Mouse (Mus musculus) lung, adult 2 months (tissue): Measurements from ENCODE around the gene Mogs. TPM values are rescaled to one million over a fixed set of nuclear protein-coding genes. Genes with fewer than 3 reads are reported as not detected.

ENCODE experiments used
- DNase-seq: peaks from one replicate; pipeline ENCODE4 v3.0.0; 2022
- H3K4me1 ChIP-seq: fragments of 200-500 bp; 2 replicates; pipeline ENCODE4 v1.6.1; 2011; ENCODE audit warnings: low read length; ENCODE audit not compliant: control insufficient read depth, insufficient read depth
- H3K4me3 ChIP-seq: fragments of 200-500 bp; replicated peaks from 2 replicates; pipeline ENCODE3; 2011; ENCODE audit warnings: low read depth, mild to moderate bottlenecking, control low read depth, low read length; ENCODE audit errors: extremely low read depth
- CTCF ChIP-seq: fragments of 200-500 bp; IDR thresholded peaks from 2 replicates; pipeline ENCODE4 v1.5.1; 2011; ENCODE audit warnings: mild to moderate bottlenecking, low read length, control low read depth; ENCODE audit not compliant: insufficient read depth
- POLR2A ChIP-seq: fragments of 200-500 bp; IDR thresholded peaks from 2 replicates; pipeline ENCODE4 v1.6.1; 2011; ENCODE audit warnings: low read depth, mild to moderate bottlenecking, control low read depth, low read length, borderline replicate concordance; ENCODE audit errors: extremely low read depth
- WGBS: fragments of 180-500 bp; shearing (Covaris S2); methylation state at CpG from one replicate; pipeline ENCODE4 v1.1.7; 2018; 5-methylcytosine and 5-hydroxymethylcytosine counted together
- polyA plus RNA-seq: library from polyadenylated mRNA; depleted of rRNA; stranded (reverse); fragments of >200 nt; gene quantifications from 2 replicates; pipeline ENCODE4 v1.2.3, GENCODE M21; 2012

Mogs gene
- polyA plus RNA-seq, 1 experiment = 40.6 TPM

DNA sequence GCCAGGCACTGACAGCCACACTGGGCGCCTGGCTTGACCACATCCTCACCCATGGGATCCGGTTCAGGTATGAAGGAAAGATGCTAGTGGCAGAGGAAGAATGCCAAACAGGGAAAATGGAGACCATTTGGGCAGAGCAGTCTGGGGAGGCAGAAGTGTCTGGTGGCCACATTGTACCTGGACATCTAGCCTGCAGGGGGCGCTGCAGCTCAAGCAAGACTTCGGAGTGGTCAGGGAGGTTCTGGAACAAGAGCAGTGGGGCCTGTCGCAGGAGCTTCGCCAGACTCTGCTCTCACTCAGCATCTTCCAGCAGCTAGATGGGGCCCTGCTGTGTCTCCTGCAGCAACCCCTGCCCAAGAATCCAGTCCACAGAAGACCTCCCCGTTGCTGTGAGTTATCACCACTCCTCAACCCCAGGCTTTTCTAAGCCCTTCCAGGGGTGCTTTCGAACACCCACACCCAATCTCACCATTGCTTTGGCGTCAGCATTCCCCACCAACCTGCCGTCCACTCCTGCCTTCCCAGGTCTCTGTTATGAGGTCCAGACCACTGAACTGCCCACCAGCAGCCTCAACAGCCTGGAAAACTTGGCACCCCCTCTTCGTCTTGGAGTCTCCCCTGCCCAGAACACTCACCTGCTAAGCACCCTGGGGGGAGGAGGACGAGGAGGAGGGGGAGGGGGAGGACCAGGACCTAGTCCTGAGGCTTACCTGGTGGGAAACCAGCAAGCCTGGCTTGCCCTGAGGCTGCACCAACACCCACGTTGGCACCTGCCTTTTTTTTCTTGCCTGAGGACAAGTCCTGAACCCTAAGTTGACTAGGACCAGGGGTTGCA, 7.5 kb upstream of the Mogs start:
- Histone ChIP-seq H3K4me1 (peaks cover under 1% of the 10 kb centered on the region; the same call in 1 of the 2 replicates), H3K4me3 (no peak overlapping the region)
- peak; percentile 73 for DNase-seq
- 37% methylated on average over 13 of the region's 13 CpGs for WGBS
- TF ChIP-seq CTCF (peak; percentile 78), POLR2A (no peak)

DNA sequence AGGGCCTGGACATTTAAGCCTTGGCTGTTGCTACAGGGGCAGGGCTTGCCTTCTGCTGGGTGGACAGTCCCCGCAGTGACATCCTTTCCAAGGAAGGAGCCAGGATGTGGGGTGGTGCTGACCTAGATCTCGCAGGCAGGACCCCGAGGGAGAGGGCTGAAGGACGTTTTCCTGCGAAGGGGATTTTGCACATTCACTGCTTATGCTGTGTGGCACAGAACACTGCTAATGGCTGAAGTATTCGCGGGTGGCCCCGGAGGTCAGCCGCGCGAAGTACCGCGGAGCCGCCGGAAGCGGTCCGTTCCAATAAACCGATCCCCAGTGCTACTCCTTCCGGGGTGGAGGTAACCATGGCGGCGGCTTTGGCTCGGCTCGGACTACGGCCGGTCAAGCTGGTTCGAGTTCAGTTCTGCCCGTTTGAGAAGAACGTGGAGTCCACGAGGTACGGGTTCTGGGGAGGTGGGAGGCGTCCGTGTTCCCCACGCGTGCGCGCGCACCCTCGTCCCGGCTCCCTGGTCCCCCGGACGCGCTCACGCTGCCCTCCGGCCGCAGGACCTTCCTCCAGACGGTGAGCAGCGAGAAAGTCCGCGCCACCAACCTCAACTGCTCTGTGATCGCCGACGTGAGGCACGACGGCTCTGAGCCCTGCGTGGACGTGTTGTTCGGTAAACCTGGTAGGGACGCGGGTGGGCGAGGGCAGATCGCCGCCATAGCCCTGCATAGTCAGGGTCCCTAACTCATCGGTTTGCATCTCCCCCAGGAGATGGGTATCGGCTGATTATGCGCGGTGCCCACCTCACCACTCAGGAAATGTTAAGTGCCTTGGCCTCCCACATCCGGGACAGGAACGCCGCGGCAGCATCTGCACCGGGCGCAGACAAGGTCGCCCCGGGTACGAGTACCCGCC, 6.3 kb upstream of the Mogs start, which contains the start of gene Mrpl53:
Mrpl53 (plus strand) TSS at position 279 of the 907 bp plus-strand sequence.
- DNase-seq = peak; percentile 85
- TF ChIP-seq POLR2A (peak; percentile 88; the same call in 1 of the 2 replicates), CTCF (no peak)
- Histone ChIP-seq H3K4me1 (no peaks in the 10 kb centered on the region), H3K4me3 (peak within 1 kb of the TSS; percentile 76)
- WGBS = under 1% methylated on average over 76 of the region's 76 CpGs

DNA sequence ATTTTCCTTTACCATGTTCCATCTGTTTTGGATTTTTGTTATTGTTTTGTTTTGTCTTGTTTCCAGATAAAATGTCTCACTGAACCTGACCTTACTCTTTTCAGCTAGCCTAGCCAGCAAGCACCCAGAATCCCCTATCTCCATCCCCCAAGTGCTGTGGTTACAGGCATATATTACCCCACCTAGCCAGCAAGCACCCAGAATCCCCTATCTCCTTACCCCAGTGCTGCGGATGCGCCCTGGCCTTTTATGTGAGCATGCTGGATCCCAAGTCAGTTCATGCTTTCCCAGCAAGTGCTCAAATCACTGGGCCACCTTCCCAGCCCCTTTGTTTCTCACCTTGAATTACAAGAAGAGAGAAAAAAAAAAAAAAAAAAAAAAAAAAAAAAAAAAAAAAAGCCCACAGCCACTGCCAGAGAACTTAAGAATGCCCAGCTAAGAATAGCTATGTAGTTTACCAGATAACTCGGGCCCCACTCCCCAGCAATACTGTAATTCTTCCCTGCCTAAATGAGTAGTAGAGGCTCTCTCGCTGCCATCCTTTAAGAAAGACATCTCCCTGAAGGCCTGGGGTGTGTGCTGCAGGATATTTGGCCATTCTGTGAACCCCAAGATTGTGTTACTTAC, 3.7 kb upstream of the Mogs start:
- Histone ChIP-seq H3K4me3 (no peak overlapping the region), H3K4me1 (peaks cover 3% of the 10 kb centered on the region; the same call in 1 of the 2 replicates)
- WGBS = 88% methylated on average over 4 of the region's 4 CpGs
- TF ChIP-seq POLR2A (no peak), CTCF (no peak)
- DNase-seq = no peak

DNA sequence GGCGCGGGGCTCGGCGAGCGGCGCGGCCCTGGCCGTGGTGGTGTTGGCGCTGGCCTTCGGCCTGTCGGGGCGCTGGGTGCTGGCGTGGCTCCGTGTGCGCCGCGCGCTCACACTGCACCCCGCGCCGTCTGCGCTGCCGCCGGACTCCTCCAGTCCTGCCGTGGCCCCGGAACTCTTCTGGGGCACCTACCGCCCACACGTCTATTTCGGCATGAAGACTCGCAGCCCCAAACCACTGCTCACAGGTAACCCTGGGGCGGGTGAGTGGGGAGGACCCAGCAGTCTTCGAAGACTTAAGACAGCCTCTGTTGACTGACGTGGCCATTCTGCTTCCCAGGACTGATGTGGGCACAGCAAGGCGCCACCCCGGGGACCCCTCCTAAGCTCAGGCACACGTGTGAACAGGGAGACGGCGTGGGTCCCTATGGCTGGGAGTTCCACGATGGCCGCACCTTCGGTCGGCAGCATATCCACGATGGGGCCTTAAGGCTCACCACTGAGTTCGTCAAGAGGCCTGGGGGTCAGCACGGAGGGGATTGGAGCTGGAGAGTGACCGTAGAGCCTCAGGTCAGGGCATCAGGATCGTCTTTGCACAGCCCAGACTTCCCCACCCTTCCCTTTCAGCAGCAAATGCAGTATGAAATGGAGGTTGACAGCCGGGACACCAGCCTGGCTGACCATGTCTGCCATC, 531 bp downstream of the Mogs start:
- Histone ChIP-seq H3K4me3 (peak overlapping the region; percentile 99), H3K4me1 (peaks cover 7% of the 10 kb centered on the region)
- TF ChIP-seq POLR2A (no peak), CTCF (no peak)
- DNase-seq = no peak
- WGBS = under 1% methylated on average over 38 of the region's 48 CpGs

DNA sequence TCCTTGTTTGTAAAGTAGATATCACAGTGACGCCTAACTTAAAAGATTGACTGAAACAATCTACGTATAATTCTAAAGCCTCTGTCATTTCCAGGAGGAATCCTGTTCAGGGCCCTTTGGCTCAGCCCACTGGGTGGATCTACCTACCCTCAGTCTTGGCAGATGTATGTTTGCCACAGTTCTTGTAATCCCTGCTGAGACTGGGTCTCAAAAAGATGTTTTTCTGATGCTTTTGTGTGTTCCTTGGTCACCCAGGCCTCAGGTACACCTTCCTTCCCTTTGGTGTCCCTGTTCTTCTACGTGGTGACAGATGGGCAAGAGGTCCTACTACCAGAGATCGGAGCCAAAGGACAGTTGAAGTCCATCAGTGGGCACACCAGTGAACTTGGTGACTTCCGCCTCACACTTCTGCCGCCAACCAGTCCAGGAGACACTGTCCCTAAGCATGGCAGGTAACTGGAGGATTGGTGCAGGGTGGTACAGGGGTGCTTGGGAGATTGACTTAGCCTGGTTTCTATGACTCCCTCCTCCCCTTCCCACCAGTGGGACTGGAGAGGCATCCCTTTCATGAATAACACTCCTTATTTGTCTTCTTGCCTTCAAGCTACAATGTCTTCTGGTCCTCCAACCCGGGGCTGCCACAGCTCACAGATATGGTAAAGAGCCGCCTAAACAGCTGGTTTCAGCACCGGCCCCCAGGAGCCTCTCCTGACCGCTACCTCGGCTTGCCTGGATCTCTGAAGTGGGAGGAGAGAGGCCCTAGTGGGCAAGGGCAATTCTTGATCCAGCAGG, 1.3 kb downstream of the Mogs start:
- 66% methylated on average over 11 of the region's 11 CpGs for WGBS
- H3K4me1 ChIP-seq = peaks cover 7% of the 10 kb centered on the region
- TF ChIP-seq POLR2A (0 out of 2 replicates have a peak, but pooled peaks have one; percentile 10), CTCF (no peak)
- DNase-seq = no peak
- no peak overlapping the region for H3K4me3 ChIP-seq

GRCm38 (mm10) chr6:83117165-83117438, 1.8 kb downstream of the Mogs start:
- H3K4me3 ChIP-seq = no peak overlapping the region
- H3K4me1 ChIP-seq = peaks cover 8% of the 10 kb centered on the region
- 74% methylated on average over 4 of the region's 4 CpGs for WGBS
- TF ChIP-seq POLR2A (no peak), CTCF (no peak)
- no peak for DNase-seq

GRCm38 (mm10) chr6:83117616-83118015, 2.3 kb downstream of the Mogs start:
- H3K4me1 ChIP-seq = peaks cover 12% of the 10 kb centered on the region
- no peak for TF ChIP-seq CTCF
- no peak for TF ChIP-seq POLR2A
- 89% methylated on average over 13 of the region's 13 CpGs for WGBS
- DNase-seq = no peak
- no peak overlapping the region for H3K4me3 ChIP-seq

GRCm38 (mm10) chr6:83118369-83118768, 3.1 kb downstream of the Mogs start:
- Histone ChIP-seq H3K4me3 (no peak overlapping the region), H3K4me1 (peaks cover 12% of the 10 kb centered on the region)
- no peak for DNase-seq
- 83% methylated on average over 11 of the region's 11 CpGs for WGBS
- no peak for TF ChIP-seq CTCF
- TF ChIP-seq POLR2A = 0 out of 2 replicates have a peak, but pooled peaks have one; percentile 30
